Mouse (Mus musculus) fat pad, adult 2 months (tissue): Measurements from ENCODE around the gene Grid2.
"Not testable (repeated sequence)": the region's sequence is repeated elsewhere in the genome, so short reads cannot be mapped to it uniquely, and the experiment has no call there.

Source experiments
- DNase-seq: peaks from one replicate; pipeline ENCODE4 v3.0.0-alpha.2; 2011; ENCODE audit warnings: low read depth, low spot score; ENCODE audit errors: extremely low read depth

The Grid2 gene

DNA sequence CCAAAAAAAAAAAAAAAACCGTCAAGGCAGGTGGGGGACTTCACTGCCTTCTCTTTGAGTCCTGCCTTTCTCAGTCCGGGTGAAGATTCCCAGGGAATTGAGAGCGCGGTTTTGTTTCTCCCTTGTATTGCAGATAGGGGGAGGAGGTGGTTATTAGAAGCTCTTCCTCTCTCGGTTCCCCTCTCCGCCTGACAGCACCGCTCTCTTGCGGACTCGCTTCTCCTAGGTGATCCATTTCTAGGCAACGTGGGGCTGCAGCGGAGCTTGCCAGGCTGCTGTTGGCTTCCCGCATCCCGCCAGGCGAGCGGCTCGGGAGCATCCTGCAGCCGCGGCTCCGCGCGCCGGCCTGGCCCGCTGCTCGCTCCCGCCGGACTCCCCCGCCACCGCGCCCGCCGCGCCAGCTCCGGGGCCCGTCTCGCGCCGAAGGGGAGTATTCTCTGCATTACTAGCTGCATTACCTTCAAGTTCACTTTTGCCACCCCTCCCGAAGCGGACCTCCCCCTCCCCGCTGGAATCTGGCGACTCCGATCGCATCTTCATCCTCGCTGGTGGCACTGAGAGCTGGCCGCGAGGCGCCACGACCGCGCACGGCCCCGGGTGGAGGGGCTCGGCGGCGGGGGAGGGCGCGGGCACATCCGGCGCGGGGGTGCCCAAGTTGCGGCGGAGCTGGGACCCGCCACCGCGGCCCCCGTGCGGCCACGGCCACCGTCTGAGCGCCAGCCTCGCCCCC, at the start of gene Grid2:
Grid2 (plus strand) TSS at position 51 of the 730 bp plus-strand sequence.
- no peak for DNase-seq

DNA sequence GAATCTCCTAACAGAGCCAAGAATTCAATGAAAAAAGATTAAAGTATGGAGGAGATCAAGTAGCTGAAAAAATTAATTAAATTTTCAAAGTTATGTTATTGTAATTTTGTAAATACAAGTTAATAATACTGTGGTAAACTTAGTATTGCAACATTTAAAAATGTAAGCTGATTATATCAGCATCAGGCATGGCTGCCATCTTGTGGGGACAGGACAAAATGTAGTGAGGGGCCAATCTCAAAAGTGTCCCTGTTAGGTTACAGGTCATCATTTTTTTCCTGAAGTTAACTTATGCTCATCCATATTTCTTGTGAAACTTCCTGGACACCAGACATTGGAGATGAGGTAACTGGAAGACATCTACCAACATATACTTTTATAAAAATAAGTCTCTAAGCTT, 4.9 kb upstream of the Grid2 start:
- DNase-seq: no peak

DNA sequence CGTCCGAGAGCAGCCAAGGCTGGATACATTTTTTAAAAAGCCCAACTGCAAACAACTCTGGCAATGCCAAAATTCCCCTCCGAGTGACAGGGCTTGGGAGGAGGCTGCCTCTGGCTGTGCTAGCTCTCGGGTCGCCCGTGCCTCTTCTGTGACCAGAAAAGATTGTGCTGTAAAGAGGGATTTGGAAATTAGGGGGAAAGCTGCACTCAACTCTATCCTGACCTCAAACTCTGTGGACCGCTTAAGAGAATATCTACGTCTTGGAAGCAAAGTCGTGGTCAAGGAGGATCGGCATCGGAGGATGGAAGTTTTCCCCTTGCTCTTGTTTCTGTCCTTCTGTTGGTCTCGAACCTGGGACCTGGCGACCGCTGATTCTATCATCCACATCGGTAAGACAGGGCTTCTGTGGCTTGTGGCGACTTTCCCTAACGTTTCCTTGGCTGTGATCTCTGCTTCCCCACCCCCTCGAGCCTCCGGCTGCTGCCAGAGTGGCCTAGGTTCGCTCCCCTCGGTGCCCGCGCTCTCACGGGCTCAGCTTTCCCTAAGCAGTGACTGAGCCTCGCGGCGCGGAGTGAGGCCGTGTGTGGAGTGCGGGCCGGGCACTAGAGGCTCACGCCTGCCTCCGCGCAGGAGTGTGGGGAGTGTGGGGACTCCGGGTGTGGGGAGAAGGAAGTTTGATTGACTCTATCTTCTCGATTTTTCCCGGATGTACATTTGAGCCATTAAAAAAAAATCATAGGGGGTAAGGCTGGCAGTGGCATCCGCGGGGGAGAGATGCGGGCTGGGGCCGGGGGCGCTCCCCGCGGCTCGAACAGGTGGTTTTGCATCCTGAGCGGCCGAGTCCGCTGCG, 1.1 kb downstream of the Grid2 start:
- no peak for DNase-seq

DNA sequence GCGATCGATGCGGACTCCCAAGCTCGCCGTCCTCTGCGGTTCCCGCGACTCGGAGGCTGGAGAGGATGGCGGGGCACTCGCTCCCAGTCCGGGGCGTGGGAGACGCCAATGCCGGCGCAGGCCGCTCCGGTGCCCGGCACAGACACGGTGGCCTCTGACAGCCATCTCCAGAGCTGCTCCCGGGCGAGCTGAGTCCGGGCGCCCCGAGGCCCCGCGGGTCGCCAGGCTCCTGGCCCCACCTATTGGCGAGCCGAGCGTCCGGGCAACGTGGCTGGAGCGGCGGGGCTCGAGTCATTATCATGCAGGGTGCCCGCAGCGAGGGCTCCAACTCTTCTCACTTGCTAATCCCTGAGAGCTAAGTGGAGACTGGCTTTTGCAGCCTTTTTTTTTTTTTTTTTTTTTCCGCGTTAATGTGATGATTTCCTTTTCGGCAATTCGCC, 1.8 kb downstream of the Grid2 start:
- no peak for DNase-seq

DNA sequence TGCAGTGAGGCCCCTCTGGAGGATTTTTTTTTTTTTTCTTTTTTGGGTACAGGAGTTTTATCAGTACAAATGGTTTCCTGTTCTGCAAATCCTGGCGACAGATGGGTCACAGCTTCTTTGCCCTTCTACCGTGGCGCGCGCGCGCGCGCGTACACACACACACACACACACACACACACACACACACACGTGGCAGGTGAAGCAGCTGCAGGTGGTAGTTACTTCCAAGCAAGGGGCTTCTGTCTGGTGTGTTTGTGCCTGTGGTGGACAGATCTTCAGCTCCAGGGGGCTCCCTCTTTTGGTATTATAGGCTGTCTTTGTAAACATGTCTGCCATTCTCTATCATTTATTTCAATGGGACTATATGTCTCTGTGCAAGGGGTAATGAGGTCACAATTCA, 2.2 kb downstream of the Grid2 start:
- DNase-seq: no peak

DNA sequence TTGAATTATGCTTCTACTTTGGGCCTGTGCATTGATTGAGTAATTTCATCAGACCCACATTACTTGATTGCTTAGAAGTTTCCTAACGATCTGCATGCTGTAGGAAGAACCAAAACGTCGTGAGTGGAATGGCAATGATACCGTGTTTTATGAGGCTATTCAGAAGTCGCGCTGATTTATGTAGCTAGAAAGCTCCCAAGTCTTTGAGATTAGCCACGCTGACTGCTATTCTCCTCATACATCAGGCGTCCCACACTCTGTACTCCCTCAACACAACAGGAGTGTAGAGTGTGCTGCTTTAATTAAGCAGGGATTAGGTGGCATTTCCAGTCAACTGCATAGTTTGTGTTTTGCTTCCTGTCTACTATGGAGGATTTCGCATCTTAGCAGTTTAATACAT, 4.1 kb downstream of the Grid2 start:
- no peak for DNase-seq

- no peak for DNase-seq
Observed at GRCm38 (mm10) chr6:63284419-63284818, 28.7 kb downstream of the Grid2 start.

DNA sequence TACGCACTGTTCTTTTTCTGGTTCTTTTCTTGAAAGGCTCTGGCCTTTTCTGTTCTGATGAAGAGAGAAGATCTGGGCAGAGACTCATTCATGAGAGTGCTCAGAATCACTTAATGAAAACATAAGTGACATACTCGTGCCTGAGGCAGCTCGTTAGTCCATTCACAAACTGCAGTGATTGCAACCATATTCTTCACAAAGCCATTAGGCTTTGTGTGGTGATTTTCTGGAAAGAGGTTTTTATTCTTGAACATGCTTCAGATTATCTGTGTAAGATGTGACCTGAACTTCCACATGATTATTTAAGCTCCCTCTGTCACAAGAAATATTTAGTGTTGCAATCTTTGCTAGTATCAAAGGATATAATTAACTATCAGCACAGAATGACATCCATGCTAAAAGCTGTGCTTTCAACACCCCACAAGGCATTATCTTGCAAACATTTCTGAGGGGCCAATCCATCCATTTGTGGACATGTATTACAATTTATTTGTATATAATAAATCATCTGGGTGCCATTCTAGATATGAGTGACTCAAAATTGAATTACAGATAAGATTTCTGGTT, 86.8 kb downstream of the Grid2 start:
- DNase-seq: no peak

- no peak for DNase-seq
Observed at GRCm38 (mm10) chr6:63347015-63347414, 91.3 kb downstream of the Grid2 start.

DNA sequence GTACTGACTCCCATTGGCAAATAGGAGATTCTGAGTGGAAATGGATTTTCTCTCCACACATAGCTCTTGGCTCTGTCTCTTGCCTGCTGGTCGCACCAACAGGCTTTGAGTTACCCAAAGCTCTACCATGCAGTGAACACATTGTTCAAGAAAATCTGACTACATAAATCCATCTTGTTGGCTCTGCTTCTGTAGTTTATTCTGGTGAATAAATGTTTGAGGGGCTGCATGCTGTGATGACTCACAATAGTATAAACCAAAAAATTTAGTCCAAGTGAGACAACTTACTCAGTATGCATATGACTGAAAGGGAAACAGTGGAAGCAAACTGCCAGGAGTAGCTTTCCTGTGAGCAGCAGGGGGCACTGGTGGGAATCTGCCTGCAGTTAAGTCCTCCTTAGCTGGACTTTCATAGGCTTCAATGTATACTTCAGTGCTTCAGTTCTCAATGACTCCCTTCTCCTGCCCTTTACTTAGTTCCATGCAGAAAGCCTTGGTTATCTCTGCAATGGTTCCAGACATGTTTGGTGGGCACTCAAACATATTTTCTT, 125.5 kb downstream of the Grid2 start:
- DNase-seq: no peak

GRCm38 (mm10) chr6:63401698-63402097, 146.0 kb downstream of the Grid2 start:
- no peak for DNase-seq

GRCm38 (mm10) chr6:63417534-63417933, 161.9 kb downstream of the Grid2 start:
- DNase-seq: no peak

GRCm38 (mm10) chr6:63432751-63433150, 177.1 kb downstream of the Grid2 start:
- DNase-seq: no peak

GRCm38 (mm10) chr6:63448175-63448574, 192.5 kb downstream of the Grid2 start:
- no peak for DNase-seq

DNA sequence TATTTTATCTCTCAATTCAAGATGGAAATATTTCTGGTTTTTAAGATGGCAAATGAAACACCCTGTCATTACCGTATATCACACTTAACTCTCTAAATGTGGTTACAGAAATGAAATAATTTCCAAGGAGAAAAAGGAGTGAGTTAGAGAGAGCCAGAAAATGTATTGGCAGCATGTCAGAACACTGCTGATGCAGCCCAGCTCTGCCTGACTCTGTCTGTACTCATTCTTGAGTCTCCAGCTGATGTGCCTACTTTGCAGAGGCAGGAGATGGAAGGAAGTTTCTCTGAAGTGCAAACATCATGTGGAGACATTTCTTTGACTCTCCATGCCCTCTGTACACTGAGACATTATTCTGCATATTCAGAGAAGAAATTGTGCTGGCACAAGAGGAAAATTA, 226.5 kb downstream of the Grid2 start:
- no peak for DNase-seq

DNA sequence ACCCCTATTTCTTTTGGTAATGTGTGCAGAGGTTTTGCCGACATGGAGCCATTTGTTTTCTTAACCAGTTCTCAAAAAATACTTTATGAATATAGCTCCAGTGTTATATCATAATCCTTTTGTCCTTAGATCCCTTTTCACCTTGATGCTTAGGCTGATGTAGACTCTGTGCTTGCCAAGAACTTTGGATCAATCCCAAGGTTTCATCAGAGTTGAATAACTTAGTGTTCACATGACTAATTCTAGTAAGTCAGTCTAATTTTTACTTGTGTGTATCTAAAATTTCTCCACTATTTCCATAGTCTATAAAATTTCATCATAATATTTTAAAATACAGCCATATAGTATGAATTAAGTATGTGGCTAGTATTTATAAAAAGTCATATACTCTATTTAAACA, 259.3 kb downstream of the Grid2 start:
- no peak for DNase-seq

- no peak for DNase-seq
Observed at GRCm38 (mm10) chr6:63515957-63516356, 260.3 kb downstream of the Grid2 start.

DNA sequence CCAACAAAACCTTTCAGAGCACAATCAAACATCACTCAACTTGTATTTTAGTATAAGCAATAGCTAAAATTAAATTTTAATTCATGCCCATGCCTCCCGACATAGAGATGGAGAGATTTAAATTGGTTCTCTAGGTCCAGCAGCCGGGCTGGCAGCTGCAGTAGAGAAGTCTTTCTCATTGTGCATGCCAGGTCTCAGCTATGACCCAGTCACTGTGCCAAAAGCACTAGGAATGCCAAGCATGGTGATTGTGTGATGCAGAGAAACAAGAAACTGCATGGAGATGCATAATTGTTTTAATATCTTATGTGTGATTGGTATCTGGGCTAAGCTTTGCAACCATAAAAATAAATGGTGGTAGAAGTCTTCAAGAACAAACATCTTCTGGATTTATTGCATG, 276.1 kb downstream of the Grid2 start:
- DNase-seq: no peak

- no peak for DNase-seq
Observed at GRCm38 (mm10) chr6:63532901-63533300, 277.2 kb downstream of the Grid2 start.

DNA sequence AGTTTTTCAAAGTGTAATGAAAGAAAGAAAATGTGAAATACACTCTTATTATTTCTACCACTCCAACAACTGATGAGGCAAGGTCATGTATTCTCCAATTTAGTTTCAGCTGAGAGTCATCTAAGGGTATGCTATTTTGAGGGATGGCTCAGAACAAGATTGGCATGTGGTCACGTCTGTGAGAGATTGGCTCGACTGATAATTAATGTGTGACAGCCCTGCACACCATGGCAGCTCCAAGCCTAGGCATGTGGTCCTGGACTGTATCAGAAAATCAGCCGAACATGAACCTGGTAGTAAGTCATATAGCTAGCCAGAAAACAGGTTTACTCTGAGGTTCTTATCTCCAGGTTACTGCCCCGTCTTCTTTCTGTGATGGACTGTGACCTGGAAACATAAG, 292.1 kb downstream of the Grid2 start:
- DNase-seq: no peak

- not testable (repeated sequence) for DNase-seq
Observed at GRCm38 (mm10) chr6:63568741-63569140, 313.1 kb downstream of the Grid2 start.

- DNase-seq: no peak
Observed at GRCm38 (mm10) chr6:63590681-63591080, 335.0 kb downstream of the Grid2 start.
